Mouse (Mus musculus) thymus, postnatal 36 days (tissue): ENCODE measurements around the gene Aqp2.

Experiments
- DNase-seq, 2 experiments: peaks; one replicate each; pipeline ENCODE4 v3.0.0; 2022; ENCODE audit warnings: mixed read lengths in 2 of 2

Aqp2 gene

DNA sequence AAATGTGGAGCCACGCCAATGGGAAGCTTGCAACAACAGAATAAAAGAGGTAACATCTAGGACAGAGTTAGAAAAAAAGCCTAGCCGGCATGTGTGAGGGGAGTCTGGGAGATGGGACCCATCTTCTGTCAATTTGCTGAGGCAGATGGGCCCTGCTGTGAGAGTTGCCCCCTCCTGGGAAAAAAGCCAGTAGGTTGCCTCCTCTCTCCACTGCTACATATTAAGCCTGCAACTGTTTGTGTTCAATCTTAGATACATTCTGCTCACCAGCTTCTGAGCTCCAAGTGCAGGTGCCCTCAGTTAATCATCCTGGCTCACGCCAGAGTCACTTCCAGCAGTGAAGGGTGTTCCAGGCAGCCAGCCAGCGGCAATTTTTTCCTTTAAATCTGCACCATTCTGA is 41.0 kb downstream of the Aqp2 start:
- no peak for DNase-seq

DNA sequence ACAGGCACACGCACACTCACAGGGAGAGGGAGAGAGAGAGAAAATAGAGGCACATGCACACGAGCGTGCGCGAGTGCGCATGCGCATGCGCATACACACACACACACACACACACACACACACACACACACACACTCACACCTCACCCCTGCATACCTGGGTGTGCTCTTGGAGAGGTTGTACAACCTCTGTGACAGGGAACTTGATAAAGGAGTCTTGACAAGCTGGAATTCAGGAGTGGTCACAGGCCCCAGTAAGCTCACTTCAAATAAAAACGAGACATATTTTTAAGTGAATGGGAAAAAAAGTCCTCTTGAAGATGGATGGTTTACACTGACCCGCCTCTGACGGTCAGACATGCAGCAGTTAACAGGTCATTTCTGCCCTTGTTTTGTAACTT is 43.2 kb downstream of the Aqp2 start:
- no peak for DNase-seq

DNA sequence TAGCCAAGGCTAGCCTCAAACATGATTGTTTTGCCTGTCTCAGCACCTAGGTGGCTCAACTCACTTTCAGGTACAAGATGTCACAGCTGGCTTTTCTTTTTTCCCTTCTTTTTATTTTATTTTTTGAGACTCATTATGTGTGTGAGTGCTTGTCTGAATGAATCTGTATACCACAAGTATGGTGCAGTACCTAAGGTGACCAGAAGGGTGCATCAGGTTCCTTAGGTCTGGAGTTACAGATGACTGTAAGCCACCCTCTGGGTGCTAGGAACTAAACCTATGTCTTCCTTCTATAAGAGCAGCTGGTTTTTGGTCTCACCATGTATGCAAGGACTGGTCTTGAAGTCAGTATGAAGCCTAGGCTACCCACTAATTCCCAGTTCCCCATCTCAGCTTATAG is 52.8 kb downstream of the Aqp2 start:
- DNase-seq, result peak in 1 of 2 experiments; percentile 17
